Mouse (Mus musculus): ENCODE measurements around the gene Atf6b. TPM values are rescaled to one million over a fixed set of nuclear protein-coding genes. Genes with fewer than 3 reads are reported as not detected.

The Atf6b gene
- total and polyA plus RNA-seq, 2 experiments from 2014 or later, result 43.7 to 86.4 TPM

DNA sequence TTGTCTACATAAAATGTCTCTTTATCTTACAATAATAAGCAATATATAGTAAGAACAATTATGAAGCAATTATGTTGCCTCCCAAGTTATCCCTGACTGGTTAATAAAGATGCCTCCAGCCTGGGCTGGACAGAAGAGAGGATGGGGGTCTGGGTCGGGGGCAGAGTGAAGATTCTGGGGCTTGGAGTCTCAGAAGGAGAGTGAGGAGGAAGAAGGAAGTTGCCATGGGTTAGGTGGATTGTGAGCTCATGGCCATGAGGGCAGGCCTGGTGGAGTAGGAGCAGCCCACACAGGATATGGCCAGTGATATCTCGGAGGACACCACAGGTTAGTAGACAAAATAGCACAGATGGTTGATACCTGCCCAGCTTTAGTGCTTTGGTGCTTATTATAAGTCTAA is 11.2 kb downstream of the Atf6b start:
- ATAC-seq (no peak), DNase-seq (no peak)
- Histone ChIP-seq H3K27me3 (ENCODE audit: insufficient read depth, low read length) (peaks cover 4% of the 10 kb centered on the region; the same call in 1 of the 2 replicates), H3K4me1 (ENCODE audit: insufficient read depth) (no peaks in the 10 kb centered on the region), H3K27ac (ENCODE audit: low read depth, low read length) (no peak overlapping the region), H3K4me3 (ENCODE audit: low read depth, low read length) (no peak overlapping the region), H3K4me2 (ENCODE audit: low read depth) (no peak overlapping the region), H3K9ac (no peak overlapping the region), H3K36me3 (ENCODE audit: insufficient read depth) (peaks cover 14% of the 10 kb centered on the region), H3K9me3 (ENCODE audit: low read length) (no peaks in the 10 kb centered on the region)
- 79% methylated on average over 2 of the region's 2 CpGs for WGBS
- no peak for TF ChIP-seq CTCF (IDR thresholded peaks at IDR 0.05; ENCODE audit: low read depth)

DNA sequence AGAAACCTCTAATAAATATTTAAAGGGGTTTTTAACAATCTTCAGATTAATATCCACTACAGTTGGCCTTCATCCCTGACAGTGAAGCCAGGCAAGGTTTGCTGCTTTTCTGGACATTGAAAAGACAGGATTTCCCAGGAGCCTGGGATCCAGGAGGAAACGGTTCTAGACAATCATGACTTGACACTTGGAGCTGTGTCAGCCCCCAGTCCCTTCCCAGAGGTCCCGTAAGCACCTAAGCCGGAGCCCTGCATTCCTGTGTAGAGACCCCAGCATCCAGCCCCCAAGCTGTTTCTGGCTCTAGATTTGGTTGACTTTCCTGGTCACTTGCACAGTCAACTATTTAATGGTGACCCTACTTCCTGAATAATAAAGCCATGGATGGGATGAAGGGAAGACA is 11.6 kb downstream of the Atf6b start:
- Histone ChIP-seq H3K4me3 (ENCODE audit: low read depth, low read length) (no peak overlapping the region), H3K4me1 (ENCODE audit: insufficient read depth) (no peaks in the 10 kb centered on the region), H3K27ac (ENCODE audit: low read depth, low read length) (no peak overlapping the region), H3K36me3 (ENCODE audit: insufficient read depth) (peaks cover 10% of the 10 kb centered on the region), H3K27me3 (ENCODE audit: insufficient read depth, low read length) (peaks cover 4% of the 10 kb centered on the region; the same call in 1 of the 2 replicates), H3K9ac (no peak overlapping the region), H3K4me2 (ENCODE audit: low read depth) (no peak overlapping the region), H3K9me3 (ENCODE audit: low read length) (no peaks in the 10 kb centered on the region)
- 84% methylated on average over 3 of the region's 3 CpGs for WGBS
- DNase-seq (no peak), ATAC-seq (no peak)
- TF ChIP-seq CTCF (IDR thresholded peaks at IDR 0.05; ENCODE audit: low read depth), result no peak

DNA sequence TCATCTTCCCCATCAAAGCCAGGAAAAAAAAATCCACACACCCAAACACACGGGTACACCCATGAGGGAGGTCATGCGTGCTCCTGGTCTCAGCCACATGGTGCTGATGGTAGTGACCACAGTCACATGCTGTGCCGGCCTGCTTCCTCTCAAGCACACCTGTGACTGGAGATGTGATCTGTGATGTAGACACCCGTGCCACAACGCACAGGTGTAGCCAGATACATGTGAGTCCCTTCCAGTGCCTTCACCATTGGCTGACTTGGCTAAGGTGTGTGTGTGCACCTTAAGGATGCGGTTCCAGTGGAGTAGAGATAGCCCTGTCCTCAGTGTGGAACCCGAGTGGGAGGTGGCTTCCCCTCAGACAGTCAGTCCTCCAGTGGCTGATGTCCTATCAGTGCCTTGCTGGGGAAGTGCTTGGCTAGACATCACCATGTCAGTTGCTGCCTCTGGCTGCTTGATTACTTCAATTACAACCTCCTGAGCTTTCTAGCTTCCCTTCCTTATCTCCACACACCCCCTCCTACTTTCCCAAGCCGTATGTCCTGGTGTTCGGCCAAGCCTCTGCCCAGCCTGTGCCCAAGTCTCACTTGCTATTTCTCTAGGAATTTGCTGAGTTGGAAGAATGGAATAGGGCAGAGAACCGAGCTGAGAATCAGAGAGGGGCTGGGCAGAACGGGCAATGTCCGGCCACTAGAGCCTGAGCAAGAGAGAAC is 12.4 kb downstream of the Atf6b start:
- Histone ChIP-seq H3K4me1 (ENCODE audit: insufficient read depth) (no peaks in the 10 kb centered on the region), H3K9ac (no peak overlapping the region), H3K27me3 (ENCODE audit: insufficient read depth, low read length) (peaks cover 4% of the 10 kb centered on the region; the same call in 1 of the 2 replicates), H3K4me2 (ENCODE audit: low read depth) (no peak overlapping the region), H3K27ac (ENCODE audit: low read depth, low read length) (no peak overlapping the region), H3K9me3 (ENCODE audit: low read length) (no peaks in the 10 kb centered on the region), H3K4me3 (ENCODE audit: low read depth, low read length) (no peak overlapping the region), H3K36me3 (ENCODE audit: insufficient read depth) (peaks cover 4% of the 10 kb centered on the region)
- TF ChIP-seq CTCF (IDR thresholded peaks at IDR 0.05; ENCODE audit: low read depth), result no peak
- WGBS, result 65% methylated on average over 12 of the region's 12 CpGs
- ATAC-seq (no peak), DNase-seq (no peak)

DNA sequence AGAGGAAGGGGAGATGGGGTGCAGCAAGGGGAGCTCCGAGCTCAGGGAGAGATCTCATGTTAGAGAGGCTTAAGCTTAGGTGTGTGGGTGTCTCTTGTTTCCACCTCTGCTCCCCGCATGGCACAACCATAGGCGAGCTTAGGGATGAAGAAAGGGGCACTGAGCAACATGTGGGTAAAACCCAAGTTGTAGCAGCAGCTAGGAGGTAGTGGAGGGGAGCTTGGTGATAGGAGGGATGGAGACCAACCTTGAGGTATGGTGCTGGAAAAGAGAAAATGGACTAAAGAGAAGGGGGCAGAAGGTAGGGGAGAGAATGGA is 12.9 kb downstream of the Atf6b start:
- 70% methylated on average over 3 of the region's 3 CpGs for WGBS
- no peak for ATAC-seq
- no peak for TF ChIP-seq CTCF (IDR thresholded peaks at IDR 0.05; ENCODE audit: low read depth)
- H3K27me3 ChIP-seq (ENCODE audit: insufficient read depth, low read length), result peaks cover 4% of the 10 kb centered on the region; the same call in 1 of the 2 replicates
- H3K9ac ChIP-seq, result no peak overlapping the region
- no peak overlapping the region for H3K4me3 ChIP-seq (ENCODE audit: low read depth, low read length)
- no peaks in the 10 kb centered on the region for H3K4me1 ChIP-seq (ENCODE audit: insufficient read depth)
- H3K4me2 ChIP-seq (ENCODE audit: low read depth), result no peak overlapping the region
- no peak for DNase-seq
- H3K9me3 ChIP-seq (ENCODE audit: low read length), result no peaks in the 10 kb centered on the region
- H3K36me3 ChIP-seq (ENCODE audit: insufficient read depth), result no peaks in the 10 kb centered on the region
- no peak overlapping the region for H3K27ac ChIP-seq (ENCODE audit: low read depth, low read length)

- no peak for TF ChIP-seq CTCF (IDR thresholded peaks at IDR 0.05; ENCODE audit: low read depth)
- no peak for DNase-seq
- H3K27ac ChIP-seq (ENCODE audit: low read depth, low read length), result no peak overlapping the region
- ATAC-seq, result no peak
- no peak overlapping the region for H3K9ac ChIP-seq
- peaks cover 4% of the 10 kb centered on the region; the same call in 1 of the 2 replicates for H3K27me3 ChIP-seq (ENCODE audit: insufficient read depth, low read length)
- no peaks in the 10 kb centered on the region for H3K36me3 ChIP-seq (ENCODE audit: insufficient read depth)
- whole genome bisulfite sequencing, result 38% methylated on average over 11 of the region's 11 CpGs
- H3K4me1 ChIP-seq (ENCODE audit: insufficient read depth), result no peaks in the 10 kb centered on the region
- no peaks in the 10 kb centered on the region for H3K9me3 ChIP-seq (ENCODE audit: low read length)
- no peak overlapping the region for H3K4me2 ChIP-seq (ENCODE audit: low read depth)
- no peak overlapping the region for H3K4me3 ChIP-seq (ENCODE audit: low read depth, low read length)
These were observed 13.4 kb downstream of the Atf6b start for GRCm38 (mm10) chr17:34660259-34660820.

GRCm38 (mm10) chr17:34661121-34661591 is 14.2 kb downstream of the Atf6b start:
- Histone ChIP-seq H3K27ac (ENCODE audit: low read depth, low read length) (no peak overlapping the region), H3K4me3 (ENCODE audit: low read depth, low read length) (peak overlapping the region; percentile 5; the same call in 1 of the 2 replicates), H3K9ac (no peak overlapping the region), H3K27me3 (ENCODE audit: insufficient read depth, low read length) (peaks cover 4% of the 10 kb centered on the region; the same call in 1 of the 2 replicates), H3K4me1 (ENCODE audit: insufficient read depth) (no peaks in the 10 kb centered on the region), H3K9me3 (ENCODE audit: low read length) (no peaks in the 10 kb centered on the region), H3K4me2 (ENCODE audit: low read depth) (peak overlapping the region; percentile 35), H3K36me3 (ENCODE audit: insufficient read depth) (no peaks in the 10 kb centered on the region)
- TF ChIP-seq CTCF (IDR thresholded peaks at IDR 0.05; ENCODE audit: low read depth), result no peak
- DNase-seq (no peak), ATAC-seq (no peak)
- 13% methylated on average over 19 of the region's 19 CpGs for WGBS

DNA sequence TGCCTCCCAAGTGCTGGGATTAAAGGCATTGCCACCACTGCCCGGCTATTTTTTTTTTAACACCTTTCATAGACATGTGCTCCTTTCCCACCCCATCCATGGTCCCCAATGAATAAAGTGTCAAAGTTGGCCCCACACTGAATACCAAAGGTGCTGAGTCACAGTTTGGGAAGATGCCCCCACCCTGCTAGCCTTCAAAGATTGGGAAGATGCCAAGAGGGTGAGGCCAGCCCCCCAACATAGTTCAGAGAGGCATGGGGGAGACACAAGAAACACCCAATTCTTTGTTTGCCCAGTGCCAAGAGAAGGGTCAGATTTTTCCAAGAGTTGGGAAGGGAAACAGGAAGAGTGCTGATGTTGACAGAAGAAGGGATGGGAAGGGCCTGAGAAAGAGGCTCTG is 15.5 kb downstream of the Atf6b start:
- DNase-seq (no peak), ATAC-seq (no peak)
- no peaks in the 10 kb centered on the region for H3K4me1 ChIP-seq (ENCODE audit: insufficient read depth)
- H3K4me2 ChIP-seq (ENCODE audit: low read depth), result no peak overlapping the region
- WGBS, result 73% methylated on average over 1 of the region's 1 CpGs
- no peak for TF ChIP-seq CTCF (IDR thresholded peaks at IDR 0.05; ENCODE audit: low read depth)
- H3K27me3 ChIP-seq (ENCODE audit: insufficient read depth, low read length), result peaks cover 4% of the 10 kb centered on the region; the same call in 1 of the 2 replicates
- H3K9me3 ChIP-seq (ENCODE audit: low read length), result no peaks in the 10 kb centered on the region
- no peak overlapping the region for H3K9ac ChIP-seq
- H3K36me3 ChIP-seq (ENCODE audit: insufficient read depth), result no peaks in the 10 kb centered on the region
- no peak overlapping the region for H3K4me3 ChIP-seq (ENCODE audit: low read depth, low read length)
- no peak overlapping the region for H3K27ac ChIP-seq (ENCODE audit: low read depth, low read length)
